Mouse (Mus musculus) forebrain, postnatal 0 days (tissue): ENCODE measurements around the gene Adgrg5. TPM values are rescaled to one million over a fixed set of nuclear protein-coding genes. Genes with fewer than 3 reads are reported as not detected.

ENCODE experiments used
- ATAC-seq: fragments of 200-750 bp; cut with Nextera tagmentation; 2 replicates; pipeline ENCODE4 v1.8.0; 2017; ENCODE audit warnings: mild to moderate bottlenecking, moderate library complexity
- DNase-seq: peaks from one replicate; pipeline ENCODE4 v3.0.0-alpha.2; 2015
- H3K27ac ChIP-seq: fragments of 300-500 bp; sonication (generic); 2 replicates; pipeline ENCODE4 v1.5.1; 2014; ENCODE audit warnings: low read depth, mild to moderate bottlenecking, antibody characterized with exemption, low read length, moderate library complexity, mixed read lengths
- H3K27me3 ChIP-seq: fragments of 300-500 bp; sonication (generic); 2 replicates; pipeline ENCODE4 v1.6.1; 2014; ENCODE audit warnings: mild to moderate bottlenecking, low read length, mixed read lengths; ENCODE audit not compliant: insufficient read depth
- H3K36me3 ChIP-seq: fragments of 300-500 bp; sonication (generic); 2 replicates; pipeline ENCODE4 v1.6.1; 2014; ENCODE audit warnings: mild to moderate bottlenecking, moderate library complexity; ENCODE audit not compliant: insufficient read depth
- H3K4me1 ChIP-seq: fragments of 300-500 bp; sonication (generic); 2 replicates; pipeline ENCODE4 v1.6.1; 2014; ENCODE audit warnings: antibody characterized with exemption; ENCODE audit not compliant: insufficient read depth
- H3K4me2 ChIP-seq: fragments of 300-500 bp; sonication (generic); 2 replicates; pipeline ENCODE4 v1.6.1; 2014; ENCODE audit warnings: low read depth, mild to moderate bottlenecking, moderate library complexity
- H3K4me3 ChIP-seq: fragments of 300-500 bp; sonication (generic); 2 replicates; pipeline ENCODE4 v1.5.1; 2014; ENCODE audit warnings: low read depth, low read length, mixed read lengths
- H3K9ac ChIP-seq: fragments of 300-500 bp; sonication (generic); 2 replicates; pipeline ENCODE4 v1.6.1; 2014; ENCODE audit warnings: mild to moderate bottlenecking
- H3K9me3 ChIP-seq: fragments of 300-500 bp; sonication (generic); 2 replicates; pipeline ENCODE4 v1.6.1; 2016; ENCODE audit warnings: low read length
- CTCF ChIP-seq: sonication (generic); IDR thresholded peaks from 2 replicates; pipeline ENCODE4 v1.5.1; 2016; ENCODE audit warnings: antibody characterized with exemption, control low read depth, low read depth
- WGBS: fragments of 180-500 bp; shearing (Covaris S2); extraction: QIAGEN DNeasy Blood & Tissue Kit; methylation state at CpG from one replicate; pipeline ENCODE4 v1.1.7; 2014; 5-methylcytosine and 5-hydroxymethylcytosine counted together
- polyA plus RNA-seq: library from polyadenylated mRNA; unstranded; fragments of >200 nt; fragmentation: Nextera tagmentation; extraction: Ambion mirVana; gene quantifications from 2 replicates; pipeline ENCODE4 v1.2.1, GENCODE M21; 2015
- total RNA-seq: library from RNA; depleted of rRNA; stranded (reverse); fragments of >200 nt; gene quantifications from 2 replicates; pipeline ENCODE4 v1.2.3, GENCODE M21; 2014

The Adgrg5 gene
- total and polyA plus RNA-seq, 2 experiments from 2014 or later = 0.10 to 0.12 TPM

DNA sequence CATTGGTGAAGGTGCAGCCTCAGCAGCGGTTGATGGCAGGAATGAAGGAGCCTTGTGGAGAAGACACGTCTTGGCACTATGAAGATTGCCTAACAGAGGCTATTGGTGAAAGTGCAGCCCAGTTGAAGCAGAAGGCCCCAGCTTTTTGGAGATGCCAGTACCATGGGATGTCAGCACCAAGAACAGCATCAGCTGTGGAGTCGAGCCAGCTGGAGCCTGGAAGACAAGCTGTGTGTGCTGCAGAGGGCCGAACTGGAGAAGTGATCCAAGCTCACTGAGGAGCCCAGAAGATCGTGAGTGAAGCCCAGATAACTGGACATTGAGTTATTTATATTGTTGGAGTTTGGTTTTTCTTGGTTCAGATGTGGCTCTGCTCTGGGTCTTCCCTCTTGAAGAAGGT lies 28.6 kb downstream of the Adgrg5 start:
- no peak for DNase-seq
- no peak overlapping the region for H3K27ac ChIP-seq
- no peak overlapping the region for H3K9ac ChIP-seq
- no peak overlapping the region for H3K4me2 ChIP-seq
- H3K9me3 ChIP-seq = no peaks in the 10 kb centered on the region
- TF ChIP-seq CTCF = no peak
- H3K36me3 ChIP-seq = no peaks in the 10 kb centered on the region
- no peak overlapping the region for H3K4me3 ChIP-seq
- 75% methylated on average over 5 of the region's 5 CpGs for WGBS
- ATAC-seq = no peak
- H3K27me3 ChIP-seq = no peaks in the 10 kb centered on the region
- no peaks in the 10 kb centered on the region for H3K4me1 ChIP-seq

DNA sequence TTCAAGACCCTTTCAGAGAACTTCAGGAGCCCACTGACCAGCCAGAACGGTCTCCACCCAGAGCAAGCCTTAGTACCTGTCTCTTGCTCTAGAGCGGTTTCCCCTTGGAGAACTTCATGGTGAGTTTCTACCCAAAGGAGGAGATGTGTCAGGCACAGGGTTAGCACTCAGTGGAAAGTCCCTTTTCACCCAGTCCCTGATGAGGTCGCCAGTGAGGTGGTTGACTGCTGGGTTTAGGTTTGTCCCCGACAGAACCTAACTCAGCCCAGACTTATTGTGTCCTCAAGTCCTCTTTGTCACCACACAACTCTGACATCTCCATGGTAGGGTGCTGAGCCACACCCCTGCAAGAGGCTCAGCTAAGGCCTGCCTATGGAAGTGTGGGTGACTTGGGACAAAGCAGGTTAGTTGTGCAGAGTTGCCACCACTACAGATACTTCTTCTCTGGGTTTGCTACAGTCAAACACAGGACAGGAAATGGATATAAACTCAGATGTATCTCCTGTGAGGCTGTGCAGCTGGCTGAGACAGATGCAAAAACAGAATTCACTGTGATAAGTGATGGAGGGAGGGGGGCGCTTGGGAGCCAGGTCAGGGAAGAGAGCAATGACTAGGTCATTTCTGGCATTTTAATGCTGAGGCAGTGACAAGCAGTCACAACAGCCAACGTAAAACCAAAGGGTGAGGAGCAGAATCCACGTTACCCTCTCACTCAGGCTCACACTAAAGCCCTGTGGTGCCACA lies 30.3 kb downstream of the Adgrg5 start:
- Histone ChIP-seq H3K36me3 (no peaks in the 10 kb centered on the region), H3K9ac (no peak overlapping the region), H3K9me3 (no peaks in the 10 kb centered on the region), H3K27me3 (no peaks in the 10 kb centered on the region), H3K27ac (no peak overlapping the region), H3K4me1 (no peaks in the 10 kb centered on the region), H3K4me3 (no peak overlapping the region), H3K4me2 (no peak overlapping the region)
- ATAC-seq = no peak
- no peak for TF ChIP-seq CTCF
- DNase-seq = no peak
- 67% methylated on average over 7 of the region's 7 CpGs for WGBS

DNA sequence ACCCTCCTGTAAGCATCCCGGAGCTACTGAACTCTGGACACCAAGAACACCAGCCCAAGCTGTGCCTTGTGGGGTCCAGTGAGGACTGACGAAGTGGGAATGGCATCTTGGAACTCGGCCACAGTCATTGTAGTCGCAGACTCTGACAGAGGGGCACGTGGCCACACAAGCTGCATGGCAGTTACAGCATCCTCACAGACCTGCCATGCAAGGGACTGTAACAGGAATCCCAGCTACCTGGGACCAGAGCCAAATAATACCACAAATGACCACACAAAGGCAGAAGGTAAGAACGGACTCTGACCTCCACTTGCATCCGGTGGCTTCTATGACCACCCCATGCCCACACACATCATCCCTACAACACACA lies 30.9 kb downstream of the Adgrg5 start:
- Histone ChIP-seq H3K27me3 (no peaks in the 10 kb centered on the region), H3K9me3 (no peaks in the 10 kb centered on the region), H3K4me2 (no peak overlapping the region), H3K4me1 (no peaks in the 10 kb centered on the region), H3K27ac (no peak overlapping the region), H3K9ac (no peak overlapping the region), H3K4me3 (no peak overlapping the region), H3K36me3 (no peaks in the 10 kb centered on the region)
- ATAC-seq (peak; percentile 60; the same call in 1 of the 2 replicates), DNase-seq (peak; percentile 54)
- no peak for TF ChIP-seq CTCF
- 43% methylated on average over 7 of the region's 7 CpGs for WGBS

DNA sequence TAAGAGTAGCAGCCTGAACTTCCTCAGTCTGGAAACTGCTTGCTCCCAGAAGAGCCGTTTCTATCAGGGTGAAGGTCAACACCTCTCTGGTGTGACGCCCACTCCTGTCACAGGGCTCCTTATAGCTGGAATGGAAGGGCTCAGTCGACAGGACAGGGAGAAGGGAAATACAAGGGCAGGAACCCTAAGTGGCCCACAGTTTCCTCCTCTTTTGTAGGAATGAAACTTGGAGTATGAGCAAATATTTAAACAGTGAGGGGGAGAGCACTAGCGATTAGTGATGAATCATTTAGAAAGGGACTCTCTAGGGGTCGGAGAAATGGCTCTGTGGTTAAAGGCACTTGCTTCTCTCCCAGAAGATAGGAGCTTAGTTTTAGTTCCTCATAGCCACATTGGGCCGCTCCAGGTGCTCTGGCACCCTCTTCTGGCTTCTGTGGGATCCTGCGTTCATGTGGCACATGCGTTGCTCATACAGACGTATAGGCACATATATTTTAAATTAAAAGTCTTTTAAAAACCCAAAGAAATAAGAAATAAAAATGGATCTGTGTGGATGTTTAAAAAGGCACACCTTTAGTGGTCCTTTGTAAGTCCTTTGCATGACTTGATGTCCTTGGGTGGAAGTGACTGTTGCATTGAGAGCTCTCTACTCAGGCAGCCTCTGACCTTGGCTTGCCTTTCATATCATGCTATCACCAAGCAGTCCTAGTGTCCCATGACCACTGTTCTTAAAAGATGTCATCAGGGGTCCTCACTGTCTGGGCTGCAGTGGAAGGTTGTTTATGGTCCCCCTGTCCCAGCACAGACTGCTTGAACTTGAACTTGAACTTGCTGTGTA lies 31.6 kb downstream of the Adgrg5 start:
- no peaks in the 10 kb centered on the region for H3K9me3 ChIP-seq
- DNase-seq (peak; percentile 83), ATAC-seq (peak; percentile 75)
- peak; percentile 70 for TF ChIP-seq CTCF
- no peak overlapping the region for H3K4me2 ChIP-seq
- H3K27ac ChIP-seq = no peak overlapping the region
- H3K4me3 ChIP-seq = no peak overlapping the region
- 35% methylated on average over 9 of the region's 9 CpGs for WGBS
- no peaks in the 10 kb centered on the region for H3K4me1 ChIP-seq
- no peaks in the 10 kb centered on the region for H3K36me3 ChIP-seq
- no peaks in the 10 kb centered on the region for H3K27me3 ChIP-seq
- no peak overlapping the region for H3K9ac ChIP-seq

DNA sequence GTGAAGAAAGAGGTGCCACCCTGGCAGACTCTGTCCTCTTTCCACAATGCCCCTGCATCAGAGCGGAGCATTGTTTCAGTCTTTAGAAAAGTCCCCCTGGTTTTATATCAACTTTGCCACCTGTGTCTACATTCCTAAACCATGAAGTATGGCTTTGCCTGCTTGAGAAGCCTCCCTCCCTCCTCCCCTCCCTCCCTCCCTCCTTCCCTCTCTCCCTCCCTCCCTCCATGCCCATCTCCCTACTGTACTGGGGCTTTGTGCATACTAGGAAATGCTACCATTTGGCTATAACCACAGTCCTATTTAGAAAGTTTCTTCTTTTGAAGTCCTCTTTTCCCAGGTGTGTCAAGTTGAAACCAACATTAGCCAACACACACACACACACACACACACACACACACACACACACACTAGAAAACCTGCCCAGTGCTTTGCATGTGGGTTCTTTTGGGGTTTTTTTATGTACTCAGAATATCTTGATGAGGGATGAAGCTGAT lies 32.6 kb downstream of the Adgrg5 start:
- 86% methylated on average over 1 of the region's 1 CpGs for WGBS

DNA sequence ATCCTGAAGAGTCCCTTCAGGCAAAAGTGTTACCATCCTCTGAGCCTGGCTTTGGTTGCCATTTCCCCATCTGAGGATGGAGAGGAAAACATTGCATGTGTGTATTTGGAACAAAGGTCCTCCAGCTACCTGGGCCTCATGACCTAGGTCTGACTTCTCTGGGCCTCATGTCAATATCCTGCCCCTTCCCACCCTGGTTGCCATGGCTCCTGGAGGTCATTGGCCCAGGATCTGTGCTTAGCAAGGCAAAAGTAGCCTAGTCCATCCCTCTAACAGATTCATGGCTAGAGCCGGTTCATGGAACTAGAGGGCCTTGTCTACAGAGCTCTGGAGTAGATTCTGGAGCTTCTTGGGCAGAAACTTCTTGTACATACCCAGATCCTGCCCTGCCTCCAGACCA lies 38.7 kb downstream of the Adgrg5 start:
- no peak for TF ChIP-seq CTCF
- no peak for DNase-seq

More for the DNA sequence above, 32.6 kb downstream of the Adgrg5 start:
- H3K27me3 ChIP-seq = no peaks in the 10 kb centered on the region
- no peak for TF ChIP-seq CTCF
- ATAC-seq = no peak
- H3K36me3 ChIP-seq = no peaks in the 10 kb centered on the region
- no peak overlapping the region for H3K4me2 ChIP-seq
- no peak overlapping the region for H3K9ac ChIP-seq
- DNase-seq = no peak
- H3K4me3 ChIP-seq = no peak overlapping the region
- H3K4me1 ChIP-seq = no peaks in the 10 kb centered on the region
- no peaks in the 10 kb centered on the region for H3K9me3 ChIP-seq
- H3K27ac ChIP-seq = no peak overlapping the region

DNA sequence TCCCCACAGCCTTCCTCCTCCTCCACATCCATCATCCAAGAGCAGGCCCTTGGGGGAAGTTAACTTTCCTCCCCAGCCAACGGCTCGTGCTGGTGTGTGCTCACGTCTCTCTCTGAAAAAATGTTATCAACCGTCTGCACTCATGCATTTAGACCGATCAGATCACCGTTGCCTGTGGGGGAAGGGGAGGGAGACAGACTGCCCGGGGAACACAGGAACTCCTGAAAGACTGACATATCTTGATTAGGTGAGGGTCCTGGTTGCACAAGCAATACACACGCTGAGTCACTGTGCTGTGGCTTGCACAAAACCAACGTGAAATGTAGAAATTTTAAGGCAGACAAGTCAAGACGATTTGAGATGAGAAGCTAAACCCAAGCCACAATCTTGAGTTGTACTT lies 41.3 kb downstream of the Adgrg5 start:
- no peak overlapping the region for H3K4me3 ChIP-seq
- no peaks in the 10 kb centered on the region for H3K36me3 ChIP-seq
- no peaks in the 10 kb centered on the region for H3K4me1 ChIP-seq
- no peak overlapping the region for H3K9ac ChIP-seq
- no peaks in the 10 kb centered on the region for H3K27me3 ChIP-seq
- TF ChIP-seq CTCF = no peak
- no peak for DNase-seq
- no peak overlapping the region for H3K4me2 ChIP-seq
- ATAC-seq = no peak
- no peaks in the 10 kb centered on the region for H3K9me3 ChIP-seq
- WGBS = 75% methylated on average over 10 of the region's 10 CpGs
- no peak overlapping the region for H3K27ac ChIP-seq

More for the DNA sequence above, 38.7 kb downstream of the Adgrg5 start:
- Histone ChIP-seq H3K4me1 (no peaks in the 10 kb centered on the region), H3K27ac (no peak overlapping the region), H3K4me2 (no peak overlapping the region), H3K4me3 (no peak overlapping the region), H3K9ac (no peak overlapping the region), H3K36me3 (no peaks in the 10 kb centered on the region), H3K27me3 (no peaks in the 10 kb centered on the region), H3K9me3 (no peaks in the 10 kb centered on the region)
- ATAC-seq = no peak
- WGBS = 61% methylated on average over 1 of the region's 1 CpGs
